Mouse (Mus musculus): ENCODE results near the gene Mt3. TPM values are rescaled to one million over a fixed set of nuclear protein-coding genes. Genes with fewer than 3 reads are reported as not detected.
"Not testable (repeated sequence)": the region's sequence is repeated elsewhere in the genome, so short reads cannot be mapped to it uniquely, and the experiment has no call there.

Mt3 gene
- polyA plus RNA-seq, 1 experiment = 158 TPM

GRCm38 (mm10) chr8:94153451-94153850 lies 1.0 kb downstream of the Mt3 start:
- peak; percentile 38 for DNase-seq (ENCODE audit: low read depth)
- TF ChIP-seq POLR2A (IDR thresholded peaks at IDR 0.05; ENCODE audit: borderline replicate concordance, extremely low read depth, insufficient read depth, insufficient read length, poor library complexity, severe bottlenecking) = no peak
- no peak for TF ChIP-seq CTCF (IDR thresholded peaks at IDR 0.05; ENCODE audit: borderline replicate concordance, extremely low read depth, insufficient read depth, insufficient read length)

- DNase-seq (ENCODE audit: low read depth) = peak; percentile 90
- no peak for TF ChIP-seq CTCF (IDR thresholded peaks at IDR 0.05; ENCODE audit: borderline replicate concordance, extremely low read depth, insufficient read depth, insufficient read length)
- TF ChIP-seq POLR2A (IDR thresholded peaks at IDR 0.05; ENCODE audit: borderline replicate concordance, extremely low read depth, insufficient read depth, insufficient read length, poor library complexity, severe bottlenecking) = no peak
Observed at GRCm38 (mm10) chr8:94154537-94154936, 2.1 kb downstream of the Mt3 start.

GRCm38 (mm10) chr8:94156092-94156491 lies 3.7 kb downstream of the Mt3 start:
- no peak for DNase-seq (ENCODE audit: low read depth)
- TF ChIP-seq POLR2A (IDR thresholded peaks at IDR 0.05; ENCODE audit: borderline replicate concordance, extremely low read depth, insufficient read depth, insufficient read length, poor library complexity, severe bottlenecking) (no peak), CTCF (IDR thresholded peaks at IDR 0.05; ENCODE audit: borderline replicate concordance, extremely low read depth, insufficient read depth, insufficient read length) (no peak)

GRCm38 (mm10) chr8:94165772-94166171 lies 13.4 kb downstream of the Mt3 start:
- not testable (repeated sequence) for DNase-seq (ENCODE audit: low read depth)

- DNase-seq (ENCODE audit: low read depth) = peak; percentile 88
- TF ChIP-seq POLR2A (IDR thresholded peaks at IDR 0.05; ENCODE audit: borderline replicate concordance, extremely low read depth, insufficient read depth, insufficient read length, poor library complexity, severe bottlenecking) = no peak
- TF ChIP-seq CTCF (IDR thresholded peaks at IDR 0.05; ENCODE audit: borderline replicate concordance, extremely low read depth, insufficient read depth, insufficient read length) = peak; percentile 94
Observed at GRCm38 (mm10) chr8:94167244-94167643, 14.8 kb downstream of the Mt3 start.

DNA sequence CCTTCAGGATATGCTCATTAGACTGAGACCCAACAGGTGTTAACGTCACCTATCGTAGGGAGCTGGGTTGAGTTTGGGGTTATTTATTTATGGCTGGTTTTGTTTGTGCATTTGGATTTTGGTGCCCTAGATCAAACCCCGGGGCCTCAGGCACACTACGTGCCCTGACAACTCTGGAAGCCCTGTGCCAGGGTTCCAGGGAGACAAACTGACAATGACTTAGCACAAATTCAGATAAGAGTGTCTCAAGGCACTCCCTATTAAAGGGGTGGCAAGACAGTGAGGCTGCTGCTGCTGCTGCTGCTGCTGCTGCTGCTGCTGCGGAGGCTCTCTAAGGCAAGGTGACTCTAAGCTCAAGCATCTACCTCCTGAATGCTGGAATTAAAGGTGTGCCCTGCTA lies 17.1 kb downstream of the Mt3 start:
- no peak for DNase-seq (ENCODE audit: low read depth)
- TF ChIP-seq CTCF (IDR thresholded peaks at IDR 0.05; ENCODE audit: borderline replicate concordance, extremely low read depth, insufficient read depth, insufficient read length) (no peak), POLR2A (IDR thresholded peaks at IDR 0.05; ENCODE audit: borderline replicate concordance, extremely low read depth, insufficient read depth, insufficient read length, poor library complexity, severe bottlenecking) (no peak)

- no peak for TF ChIP-seq CTCF (IDR thresholded peaks at IDR 0.05; ENCODE audit: borderline replicate concordance, extremely low read depth, insufficient read depth, insufficient read length)
- TF ChIP-seq POLR2A (IDR thresholded peaks at IDR 0.05; ENCODE audit: borderline replicate concordance, extremely low read depth, insufficient read depth, insufficient read length, poor library complexity, severe bottlenecking) = no peak
- no peak for DNase-seq (ENCODE audit: low read depth)
Observed at GRCm38 (mm10) chr8:94171321-94171755, 18.9 kb downstream of the Mt3 start.

DNA sequence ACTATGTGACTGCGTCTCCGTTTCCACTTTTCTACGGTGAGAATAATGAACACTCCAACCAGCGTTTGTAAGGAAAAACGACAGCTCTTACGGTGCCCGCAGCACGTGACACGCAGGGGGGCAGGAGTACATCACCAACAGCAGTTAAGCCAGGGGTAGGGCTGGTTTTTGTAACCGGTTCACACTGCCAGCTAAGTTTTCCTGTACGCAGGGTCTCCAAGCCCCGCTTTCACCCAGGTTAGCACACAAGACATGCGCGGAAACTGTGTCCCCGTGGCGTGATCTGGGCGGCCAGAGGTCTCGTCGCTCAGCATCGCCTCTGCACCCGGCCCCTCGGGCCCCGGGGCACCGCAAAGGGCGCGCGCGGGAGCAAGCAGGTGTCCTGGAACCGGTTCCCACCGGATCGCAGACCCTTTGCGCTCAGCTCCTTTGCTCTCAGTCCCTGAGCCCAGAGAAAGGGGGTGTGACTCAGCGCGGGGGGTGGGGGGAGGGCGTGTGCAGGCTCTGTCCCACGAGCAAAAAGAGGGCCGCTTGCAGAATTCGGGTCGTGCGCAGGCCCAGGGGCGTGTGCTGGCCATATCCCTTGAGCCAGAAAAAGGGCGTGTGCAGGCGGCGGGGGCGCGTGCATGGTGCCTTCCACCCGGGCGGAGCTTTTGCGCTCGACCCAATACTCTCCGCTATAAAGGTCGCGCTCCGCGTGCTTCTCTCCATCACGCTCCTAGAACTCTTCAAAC lies 19.8 kb downstream of the Mt3 start, which contains the start of gene Mt2:
Gene Mt2, plus strand, starts transcription at position 590 of the 734 bp plus-strand sequence.
- peak; percentile 74 for DNase-seq (ENCODE audit: low read depth)
- TF ChIP-seq POLR2A (IDR thresholded peaks at IDR 0.05; ENCODE audit: borderline replicate concordance, extremely low read depth, insufficient read depth, insufficient read length, poor library complexity, severe bottlenecking) (no peak), CTCF (IDR thresholded peaks at IDR 0.05; ENCODE audit: borderline replicate concordance, extremely low read depth, insufficient read depth, insufficient read length) (no peak)

GRCm38 (mm10) chr8:94172809-94173732 lies 20.7 kb downstream of the Mt3 start:
- no peak for TF ChIP-seq POLR2A (IDR thresholded peaks at IDR 0.05; ENCODE audit: borderline replicate concordance, extremely low read depth, insufficient read depth, insufficient read length, poor library complexity, severe bottlenecking)
- TF ChIP-seq CTCF (IDR thresholded peaks at IDR 0.05; ENCODE audit: borderline replicate concordance, extremely low read depth, insufficient read depth, insufficient read length) = no peak
- DNase-seq (ENCODE audit: low read depth) = peak; percentile 56

- TF ChIP-seq POLR2A (IDR thresholded peaks at IDR 0.05; ENCODE audit: borderline replicate concordance, extremely low read depth, insufficient read depth, insufficient read length, poor library complexity, severe bottlenecking) = no peak
- no peak for TF ChIP-seq CTCF (IDR thresholded peaks at IDR 0.05; ENCODE audit: borderline replicate concordance, extremely low read depth, insufficient read depth, insufficient read length)
- DNase-seq (ENCODE audit: low read depth) = no peak
Observed at GRCm38 (mm10) chr8:94173848-94174403, 21.5 kb downstream of the Mt3 start.

GRCm38 (mm10) chr8:94174619-94175213 lies 22.3 kb downstream of the Mt3 start:
- DNase-seq (ENCODE audit: low read depth) = peak; percentile 32
- no peak for TF ChIP-seq POLR2A (IDR thresholded peaks at IDR 0.05; ENCODE audit: borderline replicate concordance, extremely low read depth, insufficient read depth, insufficient read length, poor library complexity, severe bottlenecking)

Data from brain, embryonic 14.5 days (tissue).